Mouse (Mus musculus): ENCODE measurements at regions not wholly inside any gene's neighbourhood (a gene's known extent, or its start where the extent isn't known, plus 50 kb on each side); places are given as distances from the start of the nearest gene placed in this dataset.

DNA sequence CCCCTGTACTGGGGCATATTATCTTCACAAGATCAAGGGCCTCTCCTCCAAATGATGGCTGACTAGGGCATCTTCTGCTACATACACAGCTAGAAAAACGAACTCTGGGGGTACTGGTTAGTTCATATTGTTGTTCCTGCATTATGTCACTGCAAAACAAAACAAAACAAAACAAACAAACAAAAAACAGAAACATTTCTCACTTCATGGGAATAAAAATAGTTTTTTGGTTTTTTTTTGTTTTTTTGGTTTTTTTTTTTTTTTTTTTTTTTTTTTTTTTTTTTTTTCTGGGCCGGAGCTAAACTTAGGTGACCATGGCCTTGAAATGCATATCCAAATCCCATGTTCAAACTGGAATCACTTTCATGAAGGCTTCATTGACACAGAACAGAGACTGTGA is 1184.4 kb downstream of the Efna5 start:
- no peak overlapping the region for H3K4me3 ChIP-seq

DNA sequence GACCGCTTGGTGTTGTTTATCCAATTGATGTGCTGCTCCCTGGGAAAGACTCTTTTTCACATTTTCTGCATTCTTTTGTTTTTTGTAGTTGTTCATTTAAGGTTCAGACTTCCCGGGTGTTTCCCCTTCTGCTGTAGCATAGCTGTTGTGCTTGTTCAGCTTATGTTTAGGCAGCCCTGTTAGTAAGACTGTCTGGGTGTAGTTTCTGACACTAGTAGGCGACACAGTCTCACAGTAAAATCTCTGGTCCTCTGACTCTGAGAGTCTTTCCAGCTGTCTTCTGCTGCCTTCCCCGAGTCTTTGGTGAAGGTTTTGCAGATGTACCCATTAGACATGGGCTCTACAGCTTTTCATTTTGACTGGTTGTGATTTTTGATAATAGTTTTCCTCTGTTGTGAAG is 1194.8 kb downstream of the Efna5 start:
- no peak for DNase-seq (ENCODE audit: low spot score in 2 of 2)
- no peak overlapping the region for H3K27ac ChIP-seq
- H3K4me3 ChIP-seq, result no peak overlapping the region
- no peak for TF ChIP-seq CTCF (conservative IDR thresholded peaks at IDR 0.05)

More for the DNA sequence above, 1184.4 kb downstream of the Efna5 start:
- no peak for TF ChIP-seq CTCF (conservative IDR thresholded peaks at IDR 0.05)
- DNase-seq (ENCODE audit: low spot score in 2 of 2), result no peak
- no peak overlapping the region for H3K27ac ChIP-seq

DNA sequence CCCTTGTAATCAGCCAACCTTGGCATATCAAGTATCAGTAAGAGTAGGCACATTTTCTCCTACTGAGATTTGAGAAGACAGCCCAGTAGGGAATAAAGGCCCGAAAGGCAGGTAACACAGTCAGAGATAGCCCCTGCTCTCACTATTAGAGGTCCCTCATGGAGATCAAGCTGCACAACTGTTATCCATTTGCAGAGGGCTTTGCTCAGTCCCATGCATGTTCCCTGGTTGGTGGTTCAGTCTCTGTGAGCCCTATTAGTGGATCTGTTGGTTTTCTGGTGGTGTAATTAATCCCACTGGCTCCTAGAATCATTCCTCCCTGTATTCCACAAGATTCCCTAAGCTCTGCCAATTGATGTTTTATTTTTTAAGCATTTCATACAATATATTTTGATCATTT is 1196.6 kb downstream of the Efna5 start:
- no peak for TF ChIP-seq CTCF (conservative IDR thresholded peaks at IDR 0.05)
- no peak for DNase-seq (ENCODE audit: low spot score in 2 of 2)
- no peak overlapping the region for H3K27ac ChIP-seq
- no peak overlapping the region for H3K4me3 ChIP-seq

DNA sequence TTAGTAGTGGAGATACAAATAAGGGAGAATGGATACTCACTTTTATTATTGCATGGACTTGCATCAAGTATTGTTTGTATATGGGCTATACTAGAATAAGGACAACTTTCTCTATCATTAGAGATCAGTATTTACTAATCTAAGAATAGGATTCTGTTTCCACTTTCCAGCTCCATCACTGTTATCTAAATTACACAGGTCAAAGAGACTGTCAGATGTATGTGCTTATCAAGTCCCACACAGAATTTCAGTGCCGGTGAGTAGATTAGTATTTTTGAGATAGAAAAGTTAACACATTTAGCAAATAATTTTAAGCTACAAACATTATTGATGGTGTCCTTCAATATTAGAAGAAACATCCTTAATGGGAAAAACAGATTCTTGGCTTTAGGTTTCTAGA is 1210.5 kb downstream of the Efna5 start:
- TF ChIP-seq CTCF (conservative IDR thresholded peaks at IDR 0.05), result no peak
- no peak for DNase-seq (ENCODE audit: low spot score in 2 of 2)
- Histone ChIP-seq H3K4me3 (no peak overlapping the region), H3K27ac (no peak overlapping the region)

DNA sequence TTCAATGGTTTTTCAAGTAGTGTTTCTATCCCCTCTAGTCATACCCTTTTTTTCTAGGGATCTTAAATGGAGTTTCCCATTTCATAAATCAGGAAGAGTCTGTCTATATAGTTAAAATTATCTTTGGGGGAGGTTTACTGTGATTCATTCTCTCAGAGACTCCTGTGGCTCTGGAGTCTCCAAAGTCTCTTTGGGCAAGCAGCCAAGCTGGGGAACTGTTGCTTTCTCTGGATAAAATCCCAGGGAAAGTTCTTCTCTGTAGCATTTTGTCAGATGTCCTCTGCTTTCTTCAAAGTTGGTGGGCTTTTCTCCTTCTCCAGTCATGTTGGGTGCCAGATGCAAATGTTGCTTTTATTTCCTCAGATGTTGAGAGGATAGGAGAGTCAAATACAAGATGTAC is 1213.7 kb downstream of the Efna5 start:
- H3K27ac ChIP-seq, result no peak overlapping the region
- H3K4me3 ChIP-seq, result no peak overlapping the region
- DNase-seq (ENCODE audit: low spot score in 2 of 2), result no peak
- TF ChIP-seq CTCF (conservative IDR thresholded peaks at IDR 0.05), result no peak

DNA sequence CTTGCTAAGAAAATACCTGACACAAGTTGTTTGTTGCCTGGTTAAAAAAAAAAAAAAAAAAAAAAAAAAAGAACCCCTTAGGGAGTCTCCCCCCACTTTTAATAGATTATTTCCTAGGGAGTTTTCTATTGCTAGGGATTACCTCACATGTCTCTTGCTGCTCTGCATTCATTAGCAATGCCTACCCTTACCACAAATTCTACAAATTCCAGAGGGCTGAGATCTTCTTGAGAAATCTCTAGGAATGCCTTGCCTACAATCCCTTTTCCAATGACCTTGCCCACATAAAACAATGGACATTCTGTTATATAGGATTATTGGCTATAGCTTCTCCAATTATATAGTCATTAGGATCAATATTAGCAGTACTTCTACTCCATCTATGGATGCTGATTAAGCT is 1216.2 kb downstream of the Efna5 start:
- no peak overlapping the region for H3K4me3 ChIP-seq
- no peak for TF ChIP-seq CTCF (conservative IDR thresholded peaks at IDR 0.05)
- no peak overlapping the region for H3K27ac ChIP-seq
- no peak for DNase-seq (ENCODE audit: low spot score in 2 of 2)

DNA sequence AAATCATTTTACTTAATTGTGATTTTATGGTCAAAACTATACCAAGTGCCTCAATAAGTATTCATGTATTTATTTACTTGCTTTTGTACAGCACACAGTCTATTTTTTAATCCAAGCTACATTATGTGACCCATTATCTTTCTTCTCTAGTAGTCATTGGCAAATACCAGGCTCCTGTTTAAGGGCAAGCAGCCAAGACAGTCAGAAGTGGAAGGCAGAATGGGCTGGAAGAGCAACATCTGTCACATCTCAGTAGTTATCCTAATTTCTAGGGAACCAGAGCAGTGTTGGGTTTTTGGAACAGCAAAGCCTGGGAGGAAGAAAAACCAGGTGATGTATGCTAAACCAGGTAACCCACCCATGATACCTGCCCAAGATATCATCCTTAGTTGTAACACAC is 1233.5 kb downstream of the Efna5 start:
- Histone ChIP-seq H3K27ac (no peak overlapping the region), H3K4me3 (no peak overlapping the region)
- no peak for TF ChIP-seq CTCF (conservative IDR thresholded peaks at IDR 0.05)
- no peak for DNase-seq (ENCODE audit: low spot score in 2 of 2)

DNA sequence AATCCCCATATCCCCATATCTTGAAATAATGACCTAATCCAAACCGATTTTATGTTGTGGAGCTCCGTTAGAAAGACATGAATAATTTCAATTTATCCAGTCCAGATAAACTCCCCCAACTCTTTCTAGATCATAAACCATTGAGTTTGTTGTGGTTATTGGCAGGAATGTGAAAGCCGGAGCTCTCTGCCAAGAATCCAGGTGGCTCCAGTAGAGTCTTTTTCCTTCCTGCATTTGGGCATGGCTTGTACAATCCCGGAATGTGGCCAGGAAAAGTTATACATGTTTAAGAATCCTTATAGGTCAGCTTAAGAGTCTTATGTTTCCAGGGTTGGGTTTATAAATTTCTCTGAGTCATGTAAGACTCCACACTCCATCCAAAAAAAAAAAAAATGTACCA is 1272.8 kb downstream of the Efna5 start:
- TF ChIP-seq CTCF (conservative IDR thresholded peaks at IDR 0.05), result no peak
- Histone ChIP-seq H3K4me3 (no peak overlapping the region), H3K27ac (no peak overlapping the region)
- DNase-seq (ENCODE audit: low spot score in 2 of 2), result no peak

DNA sequence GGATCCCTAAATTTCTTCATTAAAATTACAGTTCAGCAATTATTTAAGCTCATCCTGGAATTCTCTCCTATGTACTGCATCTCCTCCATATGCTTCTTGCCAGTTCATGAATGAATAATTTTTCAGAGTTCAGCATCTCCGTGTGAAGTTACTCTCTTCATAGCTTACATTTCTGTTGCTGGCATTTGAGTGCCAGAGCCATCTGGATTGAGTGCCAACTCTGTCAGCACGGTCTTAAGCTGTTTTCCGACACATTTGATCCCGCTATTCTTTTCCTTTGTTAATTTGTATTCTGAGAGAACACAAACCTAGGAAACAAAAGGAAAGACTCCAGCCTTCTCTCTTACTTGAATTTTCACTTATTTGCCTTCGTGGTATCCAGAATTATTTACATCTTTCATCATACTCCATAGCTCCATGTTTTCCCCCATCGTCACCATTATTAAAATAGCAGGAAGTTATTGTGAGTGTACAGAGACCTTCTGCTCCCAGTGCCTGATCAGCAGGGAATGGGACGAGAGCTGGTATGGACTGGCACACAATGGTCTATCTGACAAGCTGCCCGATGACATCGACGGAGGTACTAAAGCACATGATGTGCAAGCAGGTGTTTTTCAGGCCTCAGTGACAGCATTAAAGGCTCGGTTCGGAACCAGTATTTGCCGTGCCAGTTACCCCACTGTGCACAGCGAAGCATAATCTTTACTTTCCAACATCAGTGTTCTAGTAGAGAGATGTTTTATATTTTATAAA is 1274.2 kb downstream of the Efna5 start:
- no peak for DNase-seq (ENCODE audit: low spot score in 2 of 2)
- no peak for TF ChIP-seq CTCF (conservative IDR thresholded peaks at IDR 0.05)
- Histone ChIP-seq H3K4me3 (peak overlapping the region; percentile 20; the same call in 1 of the 2 replicates), H3K27ac (no peak overlapping the region)

DNA sequence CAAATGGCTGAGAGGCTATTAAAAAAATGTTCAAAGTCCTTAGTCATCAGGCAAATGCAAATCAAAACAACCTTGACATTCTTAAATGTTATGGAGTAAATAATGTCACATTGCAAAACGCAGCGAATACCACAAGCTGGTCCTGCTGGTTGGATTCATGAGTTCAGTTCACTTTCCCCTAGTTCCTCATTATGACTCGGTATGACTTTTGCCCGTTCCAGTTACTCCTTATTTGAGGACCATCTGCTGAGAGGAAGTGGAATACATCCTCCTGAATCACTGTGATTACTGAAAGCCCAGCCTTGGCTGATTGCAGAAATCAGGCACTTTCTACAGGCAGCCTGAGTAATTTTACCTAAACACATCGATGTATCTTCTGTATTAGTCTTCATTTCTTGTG is 1276.9 kb downstream of the Efna5 start:
- Histone ChIP-seq H3K4me3 (no peak overlapping the region), H3K27ac (no peak overlapping the region)
- peak in 1 of 2 experiments; percentile 2 for DNase-seq (ENCODE audit: low spot score in 2 of 2)
- no peak for TF ChIP-seq CTCF (conservative IDR thresholded peaks at IDR 0.05)

DNA sequence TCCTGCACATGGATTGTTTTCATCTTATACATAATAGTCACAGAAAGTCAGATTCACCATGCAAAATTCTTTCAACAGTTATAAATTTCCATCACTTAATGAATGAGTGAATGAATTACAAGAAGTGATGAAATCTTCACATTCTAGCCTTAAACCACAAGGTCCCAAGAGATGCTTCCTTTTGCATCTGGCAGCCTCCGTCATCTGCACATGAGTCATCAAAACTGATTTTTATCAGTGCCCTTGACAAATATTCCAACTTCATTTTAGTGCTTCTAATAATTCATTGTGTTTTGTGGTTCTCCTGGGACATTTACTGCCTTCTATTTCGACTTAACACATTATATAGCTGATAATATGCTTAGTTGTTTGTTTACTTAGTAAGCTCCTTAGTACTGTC is 1291.9 kb downstream of the Efna5 start:
- DNase-seq (ENCODE audit: low spot score in 2 of 2), result no peak
- TF ChIP-seq CTCF (conservative IDR thresholded peaks at IDR 0.05), result no peak
- H3K4me3 ChIP-seq, result no peak overlapping the region
- H3K27ac ChIP-seq, result no peak overlapping the region

DNA sequence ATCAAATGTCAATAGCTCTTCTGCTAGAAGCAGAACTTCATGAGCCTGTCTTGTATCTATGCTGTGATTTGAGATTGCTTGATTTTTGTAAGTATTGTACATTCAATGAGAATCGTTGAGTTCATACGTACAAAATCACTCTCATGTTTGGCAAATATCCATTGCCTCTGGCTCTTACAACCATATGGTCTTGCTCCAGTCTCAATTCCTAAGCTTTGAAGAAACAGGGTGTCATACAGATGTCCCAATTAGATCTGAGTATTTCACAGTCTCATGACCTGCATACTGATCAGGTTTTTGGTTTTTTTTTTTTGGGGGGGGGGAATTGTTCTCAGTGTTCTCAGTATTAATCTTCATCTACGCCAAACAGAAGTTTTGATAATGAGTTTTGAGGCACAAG is 1302.2 kb downstream of the Efna5 start:
- Histone ChIP-seq H3K27ac (no peak overlapping the region), H3K4me3 (no peak overlapping the region)
- no peak for DNase-seq (ENCODE audit: low spot score in 2 of 2)
- TF ChIP-seq CTCF (conservative IDR thresholded peaks at IDR 0.05), result no peak

DNA sequence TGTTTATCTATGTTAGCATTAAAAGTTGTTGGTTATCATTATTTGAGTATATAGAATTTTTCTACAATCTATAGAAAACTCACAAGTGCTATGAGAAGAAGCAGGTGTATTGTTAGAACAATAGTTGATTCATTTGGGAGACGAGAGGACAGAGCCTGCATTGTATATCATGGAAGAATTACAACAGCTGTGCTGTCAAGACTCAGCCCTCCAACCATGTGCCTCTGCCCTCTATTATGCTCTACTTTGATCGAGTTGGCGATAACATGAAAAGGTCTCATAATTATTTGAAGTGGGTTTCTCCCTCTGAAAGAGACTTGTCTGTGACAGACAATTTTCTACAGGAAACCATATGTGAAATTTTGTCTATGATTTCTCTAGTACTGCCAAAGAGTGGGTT is 1310.2 kb downstream of the Efna5 start:
- Histone ChIP-seq H3K27ac (no peak overlapping the region), H3K4me3 (no peak overlapping the region)
- DNase-seq (ENCODE audit: low spot score in 2 of 2), result no peak
- no peak for TF ChIP-seq CTCF (conservative IDR thresholded peaks at IDR 0.05)
